Mouse (Mus musculus) heart, embryonic 12.5 days (tissue): ENCODE measurements around the gene Fam45a. TPM values are rescaled to one million over a fixed set of nuclear protein-coding genes. Genes with fewer than 3 reads are reported as not detected.
"Not testable (repeated sequence)": the region's sequence is repeated elsewhere in the genome, so short reads cannot be mapped to it uniquely, and the experiment has no call there.

Experiments used
- ATAC-seq: fragments of 200-750 bp; cut with Nextera tagmentation; 2 replicates; pipeline ENCODE4 v1.8.0; 2017; ENCODE audit warnings: moderate TSS enrichment, moderate library complexity; ENCODE audit not compliant: insufficient number of reproducible peaks, low FRiP score
- H3K27ac ChIP-seq: fragments of 300-500 bp; sonication (generic); 2 replicates; pipeline ENCODE4 v1.5.1; 2016; ENCODE audit warnings: mild to moderate bottlenecking, moderate library complexity; ENCODE audit not compliant: poor library complexity, severe bottlenecking
- H3K27me3 ChIP-seq: fragments of 300-500 bp; sonication (generic); replicated peaks from 2 replicates; pipeline ENCODE4 v1.6.1; 2016; ENCODE audit warnings: mild to moderate bottlenecking, moderate library complexity
- H3K36me3 ChIP-seq: fragments of 300-500 bp; sonication (generic); 2 replicates; pipeline ENCODE4 v1.6.1; 2016; ENCODE audit warnings: mild to moderate bottlenecking, moderate library complexity
- H3K4me1 ChIP-seq: fragments of 300-500 bp; sonication (generic); replicated peaks from 2 replicates; pipeline ENCODE4 v1.6.1; 2016; ENCODE audit warnings: mild to moderate bottlenecking
- H3K4me2 ChIP-seq: fragments of 300-500 bp; sonication (generic); 2 replicates; pipeline ENCODE4 v1.6.1; 2016; ENCODE audit warnings: mild to moderate bottlenecking, moderate library complexity
- H3K4me3 ChIP-seq: fragments of 300-500 bp; sonication (generic); 2 replicates; pipeline ENCODE4 v1.5.1; 2016; ENCODE audit warnings: mild to moderate bottlenecking
- H3K9ac ChIP-seq: fragments of 300-500 bp; sonication (generic); 2 replicates; pipeline ENCODE4 v1.6.1; 2016; ENCODE audit warnings: mild to moderate bottlenecking, moderate library complexity
- H3K9me3 ChIP-seq: fragments of 300-500 bp; sonication (generic); replicated peaks from 2 replicates; pipeline ENCODE4 v1.6.1; 2016; ENCODE audit warnings: mild to moderate bottlenecking, moderate library complexity
- WGBS: fragments of 180-500 bp; shearing (Covaris S2); methylation state at CpG from one replicate; pipeline ENCODE4 v1.1.7; 2016; 5-methylcytosine and 5-hydroxymethylcytosine counted together
- microRNA-seq: library from miRNA; unstranded; fragments of <30 nt; microRNA quantifications from one replicate; pipeline ENCODE4, GENCODE M21; 2017
- polyA plus RNA-seq: library from polyadenylated mRNA; unstranded; fragments of >200 nt; fragmentation: Nextera tagmentation; extraction: Ambion mirVana; gene quantifications from 2 replicates; pipeline ENCODE4 v1.2.1, GENCODE M21; 2016

Fam45a gene
- polyA plus RNA-seq, 1 experiment from 2014 or later: 22.3 TPM

- Histone ChIP-seq H3K4me2 (peak within 1 kb of the TSS; percentile 87), H3K27me3 (no peaks in the 10 kb centered on the region), H3K9ac (peak within 1 kb of the TSS; percentile 79), H3K9me3 (no peaks in the 10 kb centered on the region), H3K4me1 (peaks cover 8% of the 10 kb centered on the region; the same call in 1 of the 2 replicates), H3K27ac (peak within 1 kb of the TSS; percentile 69), H3K4me3 (peak within 1 kb of the TSS; percentile 77), H3K36me3 (peaks cover 20% of the 10 kb centered on the region)
- peak; percentile 97 for ATAC-seq
- 4% methylated on average over 30 of the region's 30 CpGs for WGBS
Observed at GRCm38 (mm10) chr19:60860868-60861700, 49.7 kb downstream of the Fam45a start, which contains the start of gene Sfxn4. Gene Sfxn4 (minus strand): TSS chr19:60861479.

DNA sequence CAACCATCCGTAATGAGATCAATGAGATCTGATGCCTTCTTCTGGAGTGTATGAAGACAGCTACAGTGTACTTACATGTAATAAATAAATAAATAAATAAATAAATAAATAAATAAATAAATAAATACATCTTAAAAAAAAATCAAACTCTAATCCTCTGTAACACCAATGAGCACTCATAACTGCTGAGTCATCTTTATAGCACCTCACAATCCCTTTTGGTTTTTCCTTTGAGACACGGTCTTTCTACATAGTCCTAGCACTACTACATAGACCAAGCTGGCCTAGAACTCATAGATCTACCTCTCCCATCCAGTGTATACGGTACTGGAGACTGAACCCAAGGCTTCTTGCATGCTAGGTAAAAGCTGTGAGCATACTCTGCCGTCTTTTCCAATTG is 54.8 kb downstream of the Fam45a start:
- H3K27ac ChIP-seq, H3K9ac ChIP-seq, H3K4me3 ChIP-seq, ATAC-seq, H3K4me1 ChIP-seq, H3K9me3 ChIP-seq, H3K4me2 ChIP-seq, H3K27me3 ChIP-seq: not testable (repeated sequence)
- WGBS: 96% methylated on average over 4 of the region's 4 CpGs
- H3K36me3 ChIP-seq: peaks cover 60% of the 10 kb centered on the region

- Histone ChIP-seq H3K4me2 (no peak overlapping the region), H3K9me3 (no peaks in the 10 kb centered on the region), H3K27ac (no peak overlapping the region), H3K4me1 (peaks cover 16% of the 10 kb centered on the region), H3K4me3 (no peak overlapping the region), H3K9ac (no peak overlapping the region), H3K36me3 (peaks cover 53% of the 10 kb centered on the region), H3K27me3 (no peaks in the 10 kb centered on the region)
- WGBS: 86% methylated on average over 1 of the region's 1 CpGs
- no peak for ATAC-seq
Observed at GRCm38 (mm10) chr19:60870489-60870888, 59.1 kb downstream of the Fam45a start.

DNA sequence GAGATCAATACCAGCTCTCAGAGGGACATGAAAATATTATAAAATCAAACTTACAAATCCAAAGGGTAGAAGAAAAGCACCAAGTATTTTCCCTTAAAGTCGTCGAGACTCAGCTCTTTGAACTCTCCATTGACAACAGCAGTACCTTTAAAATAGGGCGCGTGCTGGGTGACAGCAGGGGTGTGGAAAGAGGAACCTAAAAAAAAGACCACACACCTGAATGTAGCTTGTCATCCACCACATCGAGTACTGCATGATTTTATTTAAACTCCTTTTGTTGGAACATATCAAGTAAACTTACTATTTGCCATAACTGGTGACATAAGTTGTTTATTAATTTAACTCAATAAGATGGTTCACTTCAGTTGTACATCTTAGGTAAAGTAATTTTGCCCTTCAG is 60.0 kb downstream of the Fam45a start:
- no peak for ATAC-seq
- H3K27me3 ChIP-seq: no peaks in the 10 kb centered on the region
- peak overlapping the region; percentile 38; the same call in 1 of the 2 replicates for H3K4me2 ChIP-seq
- 86% methylated on average over 5 of the region's 5 CpGs for WGBS
- no peak overlapping the region for H3K9ac ChIP-seq
- H3K27ac ChIP-seq: no peak overlapping the region
- H3K4me3 ChIP-seq: peak overlapping the region; percentile 9; the same call in 1 of the 2 replicates
- no peaks in the 10 kb centered on the region for H3K9me3 ChIP-seq
- peaks cover 50% of the 10 kb centered on the region for H3K36me3 ChIP-seq
- peaks cover 16% of the 10 kb centered on the region for H3K4me1 ChIP-seq

DNA sequence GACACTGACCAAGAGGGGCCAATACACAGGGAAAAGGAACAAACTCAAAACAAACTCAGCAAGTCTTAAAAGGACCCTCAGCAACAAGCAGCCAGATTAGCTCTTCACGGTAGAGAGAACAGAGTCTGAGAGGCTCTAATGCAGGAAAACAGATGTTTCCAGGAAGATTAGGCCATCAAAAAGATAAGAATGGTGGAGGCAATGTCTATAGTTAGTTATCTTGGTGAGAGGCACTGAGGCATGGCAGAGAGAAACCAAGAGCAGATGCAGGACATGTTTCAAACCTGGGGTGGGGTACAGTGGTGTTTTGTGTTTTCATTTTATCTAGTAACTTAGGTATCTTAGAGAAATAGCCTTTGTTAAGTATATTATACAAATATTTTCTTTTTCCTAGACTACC is 60.9 kb downstream of the Fam45a start:
- Histone ChIP-seq H3K4me3 (0 out of 2 replicates have a peak overlapping the region, but pooled peaks have one; percentile 9), H3K9ac (no peak overlapping the region)
- 9% methylated on average over 1 of the region's 1 CpGs for WGBS

GRCm38 (mm10) chr19:60873501-60873900 is 62.1 kb downstream of the Fam45a start:
- Histone ChIP-seq H3K27me3 (no peaks in the 10 kb centered on the region), H3K9ac (peak overlapping the region; percentile 72), H3K27ac (peak overlapping the region; percentile 84), H3K4me3 (peak overlapping the region; percentile 68), H3K9me3 (no peaks in the 10 kb centered on the region), H3K36me3 (peaks cover 31% of the 10 kb centered on the region), H3K4me1 (peaks cover 16% of the 10 kb centered on the region), H3K4me2 (peak overlapping the region; percentile 77)
- WGBS: 15% methylated on average over 4 of the region's 4 CpGs
- 0 out of 2 replicates have a peak, but pooled peaks have one; percentile 7 for ATAC-seq

More for the DNA sequence above, 60.9 kb downstream of the Fam45a start:
- ATAC-seq: peak; percentile 48; the same call in 1 of the 2 replicates
- peaks cover 41% of the 10 kb centered on the region for H3K36me3 ChIP-seq
- peaks cover 16% of the 10 kb centered on the region for H3K4me1 ChIP-seq
- H3K27me3 ChIP-seq: no peaks in the 10 kb centered on the region
- H3K9me3 ChIP-seq: no peaks in the 10 kb centered on the region
- H3K27ac ChIP-seq: peak overlapping the region; percentile 44; the same call in 1 of the 2 replicates
- peak overlapping the region; percentile 77 for H3K4me2 ChIP-seq

DNA sequence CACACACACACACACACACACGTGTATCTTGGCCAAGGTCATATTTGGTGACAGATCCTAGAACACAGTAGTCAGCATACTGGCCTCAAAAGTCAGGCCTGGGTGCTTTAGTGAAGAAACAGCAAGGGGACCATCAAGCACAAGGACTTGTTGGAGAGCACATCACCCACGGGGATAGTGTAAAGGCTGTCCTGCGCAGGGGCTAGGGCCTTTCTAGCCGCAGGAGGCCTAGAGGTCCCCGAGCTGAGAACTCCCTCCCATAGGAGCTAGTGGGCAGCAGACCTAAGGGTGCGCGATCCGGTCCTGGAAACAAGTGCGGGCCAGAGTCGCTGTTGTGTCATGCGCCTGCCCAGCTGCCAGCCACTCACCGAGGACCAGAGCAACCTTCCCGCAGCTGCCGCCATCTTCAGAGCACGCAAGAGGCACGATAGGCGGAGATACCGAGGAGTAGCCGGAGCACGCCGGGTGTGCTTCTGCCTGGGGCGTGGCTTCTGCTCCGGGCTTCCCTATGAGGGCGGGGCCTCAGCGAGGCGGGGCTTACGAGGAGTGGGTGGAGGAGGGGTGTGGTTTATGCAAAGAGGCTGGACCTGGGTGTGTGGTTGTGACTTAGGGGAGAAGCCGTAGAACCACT is 62.8 kb downstream of the Fam45a start, which contains the start of gene Prdx3:
TSS of gene Prdx3 (minus strand) at position 493 of the 631 bp plus-strand sequence.
- peak; percentile 98 for ATAC-seq
- H3K36me3 ChIP-seq: peaks cover 24% of the 10 kb centered on the region
- H3K27me3 ChIP-seq: no peaks in the 10 kb centered on the region
- under 1% methylated on average over 28 of the region's 28 CpGs for WGBS
- H3K4me2 ChIP-seq: peak within 1 kb of the TSS; percentile 77
- H3K27ac ChIP-seq: peak within 1 kb of the TSS; percentile 84
- H3K4me1 ChIP-seq: peaks cover 16% of the 10 kb centered on the region
- no peaks in the 10 kb centered on the region for H3K9me3 ChIP-seq
- peak within 1 kb of the TSS; percentile 72 for H3K9ac ChIP-seq
- H3K4me3 ChIP-seq: peak within 1 kb of the TSS; percentile 68

DNA sequence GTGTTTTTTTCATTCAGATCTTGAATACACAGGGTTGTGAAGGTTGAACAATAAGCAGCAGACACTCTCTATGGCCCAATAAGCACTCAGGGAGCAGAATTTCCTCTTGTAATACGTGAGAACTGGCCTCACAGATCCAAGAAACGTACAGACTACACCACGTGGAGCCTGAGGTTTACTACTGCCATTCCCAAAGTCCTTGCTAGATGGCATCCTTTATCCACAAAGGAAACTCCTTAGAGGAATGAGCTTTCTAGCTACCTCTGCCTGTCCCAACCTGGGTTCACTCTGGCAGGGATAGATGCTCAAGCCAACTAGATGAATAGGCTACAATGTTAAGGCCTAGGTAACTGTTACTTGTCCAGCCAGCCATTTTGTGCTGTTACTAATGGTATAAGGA is 71.7 kb downstream of the Fam45a start:
- H3K27ac ChIP-seq: no peak overlapping the region
- no peak overlapping the region for H3K4me3 ChIP-seq
- no peak for ATAC-seq
- no peak overlapping the region for H3K9ac ChIP-seq
- no peak overlapping the region for H3K4me2 ChIP-seq
- no peaks in the 10 kb centered on the region for H3K4me1 ChIP-seq
- no peaks in the 10 kb centered on the region for H3K9me3 ChIP-seq
- WGBS: 4% methylated on average over 3 of the region's 3 CpGs
- no peaks in the 10 kb centered on the region for H3K27me3 ChIP-seq
- no peaks in the 10 kb centered on the region for H3K36me3 ChIP-seq

Small RNA genes lying within 50 kb of the gene (microRNA-seq; reads per million reads assigned to microRNA genes)
- gene mmu-mir-3084-1: not detected

Other genes with a start within 250 kb of the Fam45a start
- gene Cacul1, start 230.6 kb upstream of the Fam45a start, polyA plus RNA-seq: 23.5 and 27.8 TPM in 2 replicates
- gene Nanos1, start 55.6 kb upstream of the Fam45a start, polyA plus RNA-seq: 1.5 and 2.1 TPM in 2 replicates
- gene Eif3a, start 20.9 kb upstream of the Fam45a start, polyA plus RNA-seq: 124 TPM in 2 replicates
- gene Sfxn4, start 49.9 kb downstream of the Fam45a start, polyA plus RNA-seq: 7.2 and 7.4 TPM in 2 replicates
- 176 TPM in 2 replicates for gene Prdx3, start 63.0 kb downstream of the Fam45a start, polyA plus RNA-seq
- 4.7 and 5.1 TPM in 2 replicates for gene Grk5, start 78.2 kb downstream of the Fam45a start, polyA plus RNA-seq